Mouse (Mus musculus): Measurements from ENCODE around the gene Gm8024.
A peak's percentile ranks its signal among the peaks of the same experiment; 100 is the strongest.
"Not testable (repeated sequence)": the region's sequence is repeated elsewhere in the genome, so short reads cannot be mapped to it uniquely, and the experiment has no call there.

Gene Gm8024

GRCm38 (mm10) chr14:42524182-42524581, at the start of gene Gm8024:
TSS of gene Gm8024 (minus strand) at chr14:42524282.
- not testable (repeated sequence) for DNase-seq

GRCm38 (mm10) chr14:42543170-42543701, 19.2 kb upstream of the Gm8024 start:
- DNase-seq: peak; percentile 8

- not testable (repeated sequence) for DNase-seq
Measured at GRCm38 (mm10) chr14:42542316-42543169, 18.5 kb upstream of the Gm8024 start.

GRCm38 (mm10) chr14:42502249-42502648, 21.8 kb downstream of the Gm8024 start, which contains the start of gene Gm8020:
TSS of gene Gm8020 (minus strand) at chr14:42502349.
- not testable (repeated sequence) for DNase-seq
